In the genomic region with DNA sequence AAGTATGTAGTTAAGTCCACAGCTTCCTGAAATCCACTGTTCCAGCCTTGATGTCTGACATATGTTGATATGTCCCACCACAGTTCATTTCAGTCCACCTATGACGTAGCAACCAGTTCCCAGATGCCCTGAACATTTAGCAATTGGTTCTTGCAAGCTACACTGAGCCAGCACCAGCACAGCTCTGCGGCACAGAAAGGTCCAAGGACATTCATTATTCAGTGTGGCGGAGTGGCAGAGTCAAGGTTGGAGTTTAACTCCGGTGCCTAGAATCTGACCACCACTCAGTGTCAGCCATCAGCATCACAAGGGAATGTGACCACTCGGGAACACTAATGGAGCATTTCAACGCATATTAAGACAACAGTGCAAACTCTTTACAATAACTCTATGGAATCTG, we compare ENCODE assay signal across 12 mouse cellular contexts. TPM values are rescaled to one million over a fixed set of nuclear protein-coding genes. Genes with fewer than 3 reads are reported as not detected.
DNase-seq lines count a peak whose midpoint lies in the region; ATAC-seq and TF ChIP-seq lines count a peak whose summit lies in the region.
"Had no signal": no experiment of that assay in that cellular context is flagged by ENCODE, and none has a peak within 500 bp of the region (broad histone marks: within the 10 kb centered on the region; RNA-seq: fewer than 3 reads in every experiment).

No protein-coding gene starts in this region.

- peak; percentile 19 for DNase-seq in adrenal gland, adult 8-10 months
- no peak for DNase-seq in adrenal gland, adult 18-20 months (ENCODE audit: low spot score in 2 of 2)
- DNase-seq in lung, postnatal 0 days (ENCODE audit: low spot score), result no peak
- DNase-seq in lung, postnatal 25 days (ENCODE audit: low spot score), result no peak
- no peak for DNase-seq in limb, embryonic 14.5 days (ENCODE audit: low spot score)
- DNase-seq in layer of hippocampus, postnatal 36 days, result no peak
- DNase-seq in urinary bladder, adult 2 months (ENCODE audit: low spot score), result no peak
- DNase-seq: cerebellum, adult 9-11 months; lung, adult 2 months; right cerebral cortex, adult 18-20 months had no signal

- H3K9me3 ChIP-seq in lung, postnatal 0 days (ENCODE audit: low read length), result no peaks in the 10 kb centered on the region
- H3K9me3 ChIP-seq in limb, embryonic 14.5 days (ENCODE audit: control insufficient read depth, low read length), result no peaks in the 10 kb centered on the region
- no peaks in the 10 kb centered on the region for H3K9me3 ChIP-seq in neural tube, embryonic 15.5 days (replicated peaks)

- no peak for TF ChIP-seq CTCF in lung, postnatal 0 days (IDR thresholded peaks at IDR 0.05)

- ATAC-seq in lung, postnatal 0 days, result no peak
- ATAC-seq in limb, embryonic 14.5 days (ENCODE audit: low FRiP score, low read depth), result no peak
- ATAC-seq in neural tube, embryonic 15.5 days (ENCODE audit: low FRiP score), result no peak

- H3K9ac ChIP-seq in lung, postnatal 0 days (replicated peaks; ENCODE audit: low read depth), result no peak overlapping the region
- no peak overlapping the region for H3K9ac ChIP-seq in limb, embryonic 14.5 days (ENCODE audit: low read depth, low read length, severe bottlenecking)
- no peak overlapping the region; the same call in 1 of the 2 replicates for H3K9ac ChIP-seq in neural tube, embryonic 15.5 days (replicated peaks)

- 60% methylated on average over 6 of the region's 6 CpGs for WGBS in lung, postnatal 0 days
- WGBS in limb, embryonic 14.5 days, result 56% methylated on average over 6 of the region's 6 CpGs
- 40% methylated on average over 6 of the region's 6 CpGs for WGBS in neural tube, embryonic 15.5 days

- TF ChIP-seq EP300 in lung, postnatal 0 days (IDR thresholded peaks at IDR 0.05), result no peak

- no peak overlapping the region for H3K27ac ChIP-seq in lung, postnatal 0 days (ENCODE audit: low read length)
- no peak overlapping the region for H3K27ac ChIP-seq in limb, embryonic 14.5 days (replicated peaks; ENCODE audit: low read depth, low read length)
- no peak overlapping the region for H3K27ac ChIP-seq in neural tube, embryonic 15.5 days (replicated peaks)
- H3K27ac ChIP-seq: kidney, postnatal 0 days had no signal

- TF ChIP-seq POLR2A in limb, embryonic 14.5 days (IDR thresholded peaks at IDR 0.05; ENCODE audit: borderline replicate concordance, extremely low read depth, insufficient read depth, insufficient read length), result no peak

- peak overlapping the region; percentile 96; the same call in 1 of the 2 replicates for H3K4me2 ChIP-seq in lung, postnatal 0 days (replicated peaks; ENCODE audit: low read depth, low read length)
- H3K4me2 ChIP-seq in limb, embryonic 14.5 days (replicated peaks; ENCODE audit: low read depth, low read length, severe bottlenecking), result no peak overlapping the region
- peak overlapping the region; percentile 96 for H3K4me2 ChIP-seq in neural tube, embryonic 15.5 days

- H3K27me3 ChIP-seq in lung, postnatal 0 days (replicated peaks; ENCODE audit: insufficient read depth, low read length), result peaks cover 8% of the 10 kb centered on the region; the same call in 1 of the 2 replicates
- H3K27me3 ChIP-seq in limb, embryonic 14.5 days (ENCODE audit: control insufficient read depth, insufficient read depth, low read length), result peaks cover 64% of the 10 kb centered on the region
- H3K27me3 ChIP-seq in neural tube, embryonic 15.5 days (replicated peaks), result peaks cover 43% of the 10 kb centered on the region

- no peaks in the 10 kb centered on the region for H3K36me3 ChIP-seq in lung, postnatal 0 days (ENCODE audit: insufficient read depth, low read length)
- no peaks in the 10 kb centered on the region for H3K36me3 ChIP-seq in limb, embryonic 14.5 days (ENCODE audit: control insufficient read depth, insufficient read depth, low read length)
- H3K36me3 ChIP-seq in neural tube, embryonic 15.5 days, result no peaks in the 10 kb centered on the region

- H3K4me3 ChIP-seq in lung, postnatal 0 days (ENCODE audit: low read depth, low read length), result no peak overlapping the region
- H3K4me3 ChIP-seq in limb, embryonic 14.5 days (replicated peaks; ENCODE audit: low read length), result peak overlapping the region; percentile 70; the same call in 1 of the 2 replicates
- peak overlapping the region; percentile 75 for H3K4me3 ChIP-seq in neural tube, embryonic 15.5 days (replicated peaks)

- H3K4me1 ChIP-seq in lung, postnatal 0 days (ENCODE audit: insufficient read depth, low read depth, low read length), result peaks cover 8% of the 10 kb centered on the region
- peaks cover 4% of the 10 kb centered on the region; the same call in 1 of the 2 replicates for H3K4me1 ChIP-seq in limb, embryonic 14.5 days (ENCODE audit: control insufficient read depth, insufficient read depth, low read length)
- peaks cover 27% of the 10 kb centered on the region for H3K4me1 ChIP-seq in neural tube, embryonic 15.5 days

RNA-seq across cellular contexts. Expression of a gene that starts 1.9 kb away (rescaled TPM):
- 10 to 100 TPM; 10.8 to 15.5 (median 12.3) TPM for total RNA-seq in adrenal gland, adult 8-10 months (2022)
- 10 to 100 TPM; 13.8 to 19.8 TPM for total RNA-seq in adrenal gland, adult 18-20 months (2021)
- polyA plus RNA-seq in lung, postnatal 0 days (2015; fragmentation: Nextera tagmentation; extraction: Ambion mirVana), result 38.7 and 43.1 TPM in 2 replicates
- 9.7 and 13.6 TPM in 2 replicates for polyA plus RNA-seq in limb, embryonic 14.5 days (2012; rRNA removed)
- 17.2 and 17.7 TPM in 2 replicates for polyA plus RNA-seq in limb, embryonic 14.5 days (2014; fragmentation: Nextera tagmentation; extraction: Ambion mirVana)
- polyA plus RNA-seq in neural tube, embryonic 15.5 days (2015; fragmentation: Nextera tagmentation; extraction: Ambion mirVana), result 52.9 and 60.1 TPM in 2 replicates
- 10 to 100 TPM; 44.3 to 47.8 TPM for total RNA-seq in layer of hippocampus, postnatal 36 days (2021)
- 35.7 and 36.2 TPM in 2 replicates for polyA plus RNA-seq in urinary bladder, adult 2 months (2012; rRNA removed)

RNA-seq across cellular contexts. Expression of a gene that starts 44.9 kb away (rescaled TPM):
- 100 to 1,000 TPM in 2 of 4 experiments, 10 to 100 TPM in 2; 95.2 to 109 (median 102) TPM for total RNA-seq in adrenal gland, adult 8-10 months (2022)
- total RNA-seq in adrenal gland, adult 18-20 months (2021), result 10 to 100 TPM; 67.1 to 99.5 TPM
- 15.4 and 17.2 TPM in 2 replicates for polyA plus RNA-seq in lung, postnatal 0 days (2015; fragmentation: Nextera tagmentation; extraction: Ambion mirVana)
- 191 and 204 TPM in 2 replicates for polyA plus RNA-seq in limb, embryonic 14.5 days (2012; rRNA removed)
- 42.6 and 43.5 TPM in 2 replicates for polyA plus RNA-seq in limb, embryonic 14.5 days (2014; fragmentation: Nextera tagmentation; extraction: Ambion mirVana)
- 26.3 and 26.9 TPM in 2 replicates for polyA plus RNA-seq in neural tube, embryonic 15.5 days (2015; fragmentation: Nextera tagmentation; extraction: Ambion mirVana)
- total RNA-seq in layer of hippocampus, postnatal 36 days (2021), result 100 to 1,000 TPM; 116 to 124 TPM
- 72.6 and 101 TPM in 2 replicates for polyA plus RNA-seq in urinary bladder, adult 2 months (2012; rRNA removed)
